Mouse (Mus musculus): Measurements from ENCODE around the gene Kcnma1. TPM values are rescaled to one million over a fixed set of nuclear protein-coding genes. Genes with fewer than 3 reads are reported as not detected.
A peak's percentile ranks its signal among the peaks of the same experiment; 100 is the strongest.

Gene Kcnma1
- polyA plus RNA-seq, 1 experiment, result 1.7 TPM

DNA sequence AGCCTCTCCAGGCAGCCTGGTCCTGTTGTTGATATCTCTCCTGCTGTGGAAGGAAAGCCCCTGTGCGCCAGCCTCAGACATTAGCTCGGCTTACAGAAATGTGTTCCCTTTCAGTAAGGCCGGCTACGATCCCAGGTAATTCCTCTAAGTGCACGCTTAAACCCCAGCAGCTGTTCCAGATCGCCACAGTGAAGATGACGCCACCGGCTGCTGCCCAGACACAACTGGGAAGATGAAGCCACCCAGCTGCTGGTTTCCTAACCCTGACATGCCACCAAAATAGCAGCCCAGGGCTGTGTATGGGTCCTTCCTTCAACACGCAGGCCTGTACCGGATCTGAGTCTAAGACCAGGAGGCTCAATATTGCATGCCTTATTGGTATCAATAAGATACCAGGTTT is 307.5 kb downstream of the Kcnma1 start:
- WGBS, result 63% methylated on average over 10 of the region's 10 CpGs
- H3K4me1 ChIP-seq (ENCODE audit: control insufficient read depth, insufficient read depth, low read length), result no peaks in the 10 kb centered on the region
- no peak for DNase-seq

DNA sequence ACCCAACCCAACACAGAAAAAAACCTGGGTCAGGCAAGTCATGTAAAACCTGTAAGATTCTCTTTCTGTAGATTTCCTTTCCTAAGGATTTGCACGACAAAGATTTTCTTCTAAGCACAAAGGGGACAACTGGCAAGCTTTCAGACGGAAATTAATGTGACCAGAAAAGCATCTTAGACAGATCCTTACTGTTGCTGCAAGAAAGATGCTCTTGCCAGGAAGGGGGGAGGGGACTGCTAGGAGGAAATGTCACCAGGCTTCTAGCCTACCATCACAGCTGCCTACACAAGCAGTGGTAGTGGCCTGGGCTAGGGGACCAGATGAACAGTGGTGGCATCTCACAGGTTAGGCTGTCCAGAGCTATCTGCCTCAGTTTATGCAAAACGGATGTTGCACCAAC is 308.6 kb downstream of the Kcnma1 start:
- no peak overlapping the region for H3K4me3 ChIP-seq (ENCODE audit: insufficient read depth, low read depth, low read length)
- DNase-seq, result no peak
- no peaks in the 10 kb centered on the region for H3K4me1 ChIP-seq (ENCODE audit: control insufficient read depth, insufficient read depth, low read length)
- TF ChIP-seq POLR2A (IDR thresholded peaks at IDR 0.05; ENCODE audit: low read depth, low read length) (no peak), CTCF (conservative IDR thresholded peaks at IDR 0.05; ENCODE audit: insufficient read depth, insufficient read length, low read depth, low read length) (no peak)
- WGBS, result 65% methylated on average over 3 of the region's 3 CpGs
- H3K36me3 ChIP-seq (ENCODE audit: control insufficient read depth, insufficient read depth, low read length), result no peaks in the 10 kb centered on the region
- H3K27me3 ChIP-seq (replicated peaks; ENCODE audit: control insufficient read depth, insufficient read depth, low read length), result no peaks in the 10 kb centered on the region
- no peak overlapping the region for H3K27ac ChIP-seq (ENCODE audit: insufficient read depth, low read depth, low read length)

More for the DNA sequence above, 307.5 kb downstream of the Kcnma1 start:
- H3K27ac ChIP-seq (ENCODE audit: insufficient read depth, low read depth, low read length), result no peak overlapping the region
- H3K4me3 ChIP-seq (ENCODE audit: insufficient read depth, low read depth, low read length), result no peak overlapping the region
- H3K27me3 ChIP-seq (replicated peaks; ENCODE audit: control insufficient read depth, insufficient read depth, low read length), result no peaks in the 10 kb centered on the region
- TF ChIP-seq CTCF (conservative IDR thresholded peaks at IDR 0.05; ENCODE audit: insufficient read depth, insufficient read length, low read depth, low read length), result no peak
- no peak for TF ChIP-seq POLR2A (IDR thresholded peaks at IDR 0.05; ENCODE audit: low read depth, low read length)
- H3K36me3 ChIP-seq (ENCODE audit: control insufficient read depth, insufficient read depth, low read length), result no peaks in the 10 kb centered on the region

DNA sequence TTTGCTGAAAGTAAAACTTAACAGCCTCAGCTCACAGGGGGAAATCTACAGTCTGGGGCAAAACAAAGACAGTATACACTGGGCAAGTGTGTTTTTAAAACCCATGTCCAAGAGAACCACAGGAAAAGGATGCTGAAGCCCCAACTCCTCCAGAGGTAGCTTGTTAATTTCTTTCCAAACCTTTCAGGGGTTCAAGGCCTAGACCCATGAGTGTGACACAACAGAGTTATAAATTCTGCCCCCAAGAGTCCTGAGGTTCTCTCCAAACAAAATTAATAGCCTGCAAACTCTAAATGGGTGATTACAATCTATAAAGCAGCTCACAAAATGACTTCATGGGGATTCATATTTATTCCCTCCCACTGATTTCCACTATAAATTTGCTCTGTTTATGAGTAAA is 310.0 kb downstream of the Kcnma1 start:
- Histone ChIP-seq H3K27me3 (replicated peaks; ENCODE audit: control insufficient read depth, insufficient read depth, low read length) (no peaks in the 10 kb centered on the region), H3K36me3 (ENCODE audit: control insufficient read depth, insufficient read depth, low read length) (no peaks in the 10 kb centered on the region), H3K27ac (ENCODE audit: insufficient read depth, low read depth, low read length) (no peak overlapping the region), H3K4me3 (ENCODE audit: insufficient read depth, low read depth, low read length) (no peak overlapping the region), H3K4me1 (ENCODE audit: control insufficient read depth, insufficient read depth, low read length) (no peaks in the 10 kb centered on the region)
- no peak for DNase-seq
- TF ChIP-seq CTCF (conservative IDR thresholded peaks at IDR 0.05; ENCODE audit: insufficient read depth, insufficient read length, low read depth, low read length), result no peak
- TF ChIP-seq POLR2A (IDR thresholded peaks at IDR 0.05; ENCODE audit: low read depth, low read length), result no peak

DNA sequence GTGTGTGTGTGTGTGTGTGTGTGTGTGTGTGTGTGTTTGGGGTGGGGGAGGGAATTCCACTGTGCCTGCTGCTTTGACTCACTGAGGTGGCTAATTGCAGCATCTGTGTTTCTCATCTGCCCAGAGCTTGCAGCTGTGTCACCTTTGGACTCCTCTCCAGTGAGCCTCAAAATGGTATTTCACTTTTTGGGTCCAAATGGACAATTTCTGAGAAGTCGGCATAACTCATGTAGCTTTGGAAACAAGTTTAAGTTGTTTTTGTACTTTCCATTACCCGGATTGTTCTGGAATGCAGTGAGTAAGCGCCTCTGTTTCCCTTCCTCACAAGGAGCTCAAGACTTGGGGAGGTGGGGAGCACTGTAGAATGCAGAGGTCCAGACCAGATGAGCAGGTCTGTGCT is 317.9 kb downstream of the Kcnma1 start:
- Histone ChIP-seq H3K27ac (ENCODE audit: insufficient read depth, low read depth, low read length) (no peak overlapping the region), H3K27me3 (replicated peaks; ENCODE audit: control insufficient read depth, insufficient read depth, low read length) (no peaks in the 10 kb centered on the region), H3K4me1 (ENCODE audit: control insufficient read depth, insufficient read depth, low read length) (no peaks in the 10 kb centered on the region), H3K36me3 (ENCODE audit: control insufficient read depth, insufficient read depth, low read length) (no peaks in the 10 kb centered on the region), H3K4me3 (ENCODE audit: insufficient read depth, low read depth, low read length) (no peak overlapping the region)
- peak; percentile 58 for DNase-seq
- TF ChIP-seq CTCF (conservative IDR thresholded peaks at IDR 0.05; ENCODE audit: insufficient read depth, insufficient read length, low read depth, low read length) (no peak), POLR2A (IDR thresholded peaks at IDR 0.05; ENCODE audit: low read depth, low read length) (no peak)
- WGBS, result 39% methylated on average over 3 of the region's 3 CpGs

DNA sequence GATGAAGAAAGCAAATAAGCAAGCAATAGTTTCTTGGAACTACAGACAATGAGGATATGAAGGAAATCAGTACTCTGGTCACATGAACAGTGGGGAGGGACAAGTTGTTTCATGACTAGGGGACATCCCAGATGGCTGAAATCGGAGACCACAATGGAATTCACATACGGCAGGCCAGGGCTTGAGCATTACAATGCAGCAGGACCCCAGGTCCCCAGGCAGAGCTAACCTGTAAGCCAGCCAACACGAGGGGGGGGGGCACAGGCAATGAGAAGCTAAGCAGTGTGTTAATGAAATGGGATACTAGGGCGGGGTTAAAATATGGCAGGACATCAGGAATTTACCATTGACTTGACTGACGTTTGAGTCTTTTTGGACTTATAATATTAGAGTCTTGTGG is 324.6 kb downstream of the Kcnma1 start:
- 50% methylated on average over 5 of the region's 5 CpGs for WGBS
- no peaks in the 10 kb centered on the region for H3K4me1 ChIP-seq (ENCODE audit: control insufficient read depth, insufficient read depth, low read length)

DNA sequence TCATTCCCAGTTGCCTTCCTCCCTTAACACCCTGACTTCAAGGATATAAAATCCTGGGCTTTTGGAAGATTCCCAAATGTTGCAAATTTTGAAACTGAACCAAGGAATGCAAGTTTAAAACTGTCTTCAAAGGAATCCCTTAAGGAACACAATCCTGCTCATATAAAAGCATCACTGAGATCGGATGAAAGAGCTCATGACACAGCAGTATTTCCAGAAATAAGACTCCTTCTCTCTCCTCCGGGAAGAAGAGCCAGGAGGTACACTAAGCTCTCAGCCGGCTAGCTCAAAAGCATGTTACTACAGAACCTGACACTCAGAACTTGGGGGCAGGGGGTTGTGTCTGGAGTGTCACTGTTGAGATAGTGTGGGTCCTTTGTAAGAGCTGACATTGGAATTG is 325.8 kb downstream of the Kcnma1 start:
- H3K4me3 ChIP-seq (ENCODE audit: insufficient read depth, low read depth, low read length), result no peak overlapping the region
- no peaks in the 10 kb centered on the region for H3K4me1 ChIP-seq (ENCODE audit: control insufficient read depth, insufficient read depth, low read length)
- no peaks in the 10 kb centered on the region for H3K27me3 ChIP-seq (replicated peaks; ENCODE audit: control insufficient read depth, insufficient read depth, low read length)
- 43% methylated on average over 3 of the region's 3 CpGs for WGBS
- no peak for DNase-seq
- TF ChIP-seq POLR2A (IDR thresholded peaks at IDR 0.05; ENCODE audit: low read depth, low read length), result no peak
- TF ChIP-seq CTCF (conservative IDR thresholded peaks at IDR 0.05; ENCODE audit: insufficient read depth, insufficient read length, low read depth, low read length), result no peak
- H3K27ac ChIP-seq (ENCODE audit: insufficient read depth, low read depth, low read length), result no peak overlapping the region
- no peaks in the 10 kb centered on the region for H3K36me3 ChIP-seq (ENCODE audit: control insufficient read depth, insufficient read depth, low read length)

More for the DNA sequence above, 324.6 kb downstream of the Kcnma1 start:
- no peak for DNase-seq
- no peak for TF ChIP-seq POLR2A (IDR thresholded peaks at IDR 0.05; ENCODE audit: low read depth, low read length)
- TF ChIP-seq CTCF (conservative IDR thresholded peaks at IDR 0.05; ENCODE audit: insufficient read depth, insufficient read length, low read depth, low read length), result no peak
- H3K27me3 ChIP-seq (replicated peaks; ENCODE audit: control insufficient read depth, insufficient read depth, low read length), result no peaks in the 10 kb centered on the region
- H3K4me3 ChIP-seq (ENCODE audit: insufficient read depth, low read depth, low read length), result no peak overlapping the region
- H3K27ac ChIP-seq (ENCODE audit: insufficient read depth, low read depth, low read length), result no peak overlapping the region
- no peaks in the 10 kb centered on the region for H3K36me3 ChIP-seq (ENCODE audit: control insufficient read depth, insufficient read depth, low read length)

DNA sequence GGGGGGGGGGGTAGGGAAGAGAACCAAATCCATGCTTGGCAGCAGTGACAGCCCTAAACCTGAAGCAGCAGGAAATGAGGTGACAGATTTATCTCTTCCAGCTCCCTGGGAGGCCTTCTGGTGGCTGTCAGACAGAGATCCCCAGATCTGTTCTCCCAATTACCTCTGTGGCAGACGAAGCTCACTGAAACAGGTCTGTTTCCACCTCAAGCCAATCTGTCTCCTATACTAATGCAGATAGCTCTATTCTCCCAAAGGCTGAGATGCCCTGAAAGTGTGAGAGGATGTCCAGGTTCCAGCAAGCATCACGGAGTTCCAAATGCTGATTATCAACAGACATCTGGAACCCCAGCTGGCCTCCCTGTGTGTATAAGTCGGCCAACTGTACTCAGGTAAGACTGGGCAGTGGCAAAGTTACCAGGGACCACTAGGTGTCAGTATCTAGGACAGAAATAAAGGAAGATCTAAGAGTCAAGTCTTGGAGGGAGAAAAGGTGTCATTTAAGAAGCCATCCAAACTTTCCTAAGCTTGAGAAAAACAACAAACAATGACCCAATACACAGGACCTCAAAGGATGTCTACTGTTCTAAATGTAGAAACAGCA is 329.7 kb downstream of the Kcnma1 start:
- Histone ChIP-seq H3K4me3 (ENCODE audit: insufficient read depth, low read depth, low read length) (no peak overlapping the region), H3K27ac (ENCODE audit: insufficient read depth, low read depth, low read length) (no peak overlapping the region), H3K36me3 (ENCODE audit: control insufficient read depth, insufficient read depth, low read length) (no peaks in the 10 kb centered on the region), H3K4me1 (ENCODE audit: control insufficient read depth, insufficient read depth, low read length) (no peaks in the 10 kb centered on the region), H3K27me3 (replicated peaks; ENCODE audit: control insufficient read depth, insufficient read depth, low read length) (no peaks in the 10 kb centered on the region)
- peak; percentile 40 for DNase-seq
- TF ChIP-seq POLR2A (IDR thresholded peaks at IDR 0.05; ENCODE audit: low read depth, low read length) (no peak), CTCF (conservative IDR thresholded peaks at IDR 0.05; ENCODE audit: insufficient read depth, insufficient read length, low read depth, low read length) (no peak; the same call in 1 of the 2 replicates)
- WGBS, result 36% methylated on average over 3 of the region's 3 CpGs
